Mouse (Mus musculus) embryonic facial prominence, embryonic 13.5 days (tissue): ENCODE data around the gene Oaz2. TPM values are rescaled to one million over a fixed set of nuclear protein-coding genes. Genes with fewer than 3 reads are reported as not detected.
"Not testable (repeated sequence)": the region's sequence is repeated elsewhere in the genome, so short reads cannot be mapped to it uniquely, and the experiment has no call there.

Source experiments
- ATAC-seq: fragments of 200-750 bp; cut with Nextera tagmentation; 2 replicates; pipeline ENCODE4 v1.8.0; 2017; ENCODE audit warnings: low read depth; ENCODE audit not compliant: insufficient number of reproducible peaks, insufficient read depth, low FRiP score, low TSS enrichment
- H3K27ac ChIP-seq: fragments of 300-500 bp; sonication (generic); 2 replicates; pipeline ENCODE4 v1.5.1; 2015; ENCODE audit warnings: moderate library complexity, mild to moderate bottlenecking, inconsistent platforms
- H3K27me3 ChIP-seq: fragments of 300-500 bp; sonication (generic); 2 replicates; pipeline ENCODE4 v1.6.1; 2015; ENCODE audit warnings: mild to moderate bottlenecking, inconsistent platforms
- H3K36me3 ChIP-seq: fragments of 300-500 bp; sonication (generic); 2 replicates; pipeline ENCODE4 v1.6.1; 2015; ENCODE audit warnings: mild to moderate bottlenecking, inconsistent platforms
- H3K4me1 ChIP-seq: fragments of 300-500 bp; sonication (generic); 2 replicates; pipeline ENCODE4 v1.6.1; 2015; ENCODE audit warnings: inconsistent platforms
- H3K4me2 ChIP-seq: fragments of 300-500 bp; sonication (generic); 2 replicates; pipeline ENCODE4 v1.6.1; 2015; ENCODE audit warnings: moderate library complexity, mild to moderate bottlenecking, inconsistent platforms
- H3K4me3 ChIP-seq: fragments of 300-500 bp; sonication (generic); 2 replicates; pipeline ENCODE4 v1.5.1; 2015; ENCODE audit warnings: mild to moderate bottlenecking, inconsistent platforms
- H3K9ac ChIP-seq: fragments of 300-500 bp; sonication (generic); 2 replicates; pipeline ENCODE4 v1.6.1; 2015; ENCODE audit warnings: mild to moderate bottlenecking, inconsistent platforms
- H3K9me3 ChIP-seq: fragments of 300-500 bp; sonication (generic); 2 replicates; pipeline ENCODE4 v1.6.1; 2016; ENCODE audit warnings: inconsistent platforms
- WGBS: fragments of 180-500 bp; shearing (Covaris S2); methylation state at CpG from one replicate; pipeline ENCODE4 v1.1.7; 2015; ENCODE audit warnings: mixed read lengths; 5-methylcytosine and 5-hydroxymethylcytosine counted together
- polyA plus RNA-seq: library from polyadenylated mRNA; unstranded; fragments of >200 nt; fragmentation: Nextera tagmentation; extraction: Ambion mirVana; gene quantifications from 2 replicates; pipeline ENCODE4 v1.2.1, GENCODE M21; 2015

Gene Oaz2
- polyA plus RNA-seq, 1 experiment from 2014 or later = 295 TPM

DNA sequence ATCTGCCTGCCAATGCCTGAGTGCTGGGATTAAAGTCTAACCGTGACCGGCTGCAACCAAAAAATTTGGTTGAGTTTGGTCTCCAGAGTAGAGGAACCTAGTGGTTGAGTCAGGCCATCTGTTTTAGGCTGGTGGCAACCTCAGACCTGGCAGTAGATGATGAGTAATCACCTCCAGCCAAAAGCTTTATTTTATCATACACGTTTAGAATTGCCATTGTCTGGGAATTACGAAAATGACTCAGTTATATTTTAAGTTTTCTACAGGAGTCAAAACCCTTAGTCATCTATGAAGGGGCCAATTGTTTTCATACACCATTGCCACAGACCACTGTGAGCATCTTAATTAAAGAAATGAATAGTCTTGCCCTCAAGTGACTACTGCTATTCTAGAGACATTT lies 30.9 kb upstream of the Oaz2 start:
- Histone ChIP-seq H3K9me3 (no peaks in the 10 kb centered on the region), H3K27me3 (peaks cover 3% of the 10 kb centered on the region), H3K27ac (no peak overlapping the region), H3K4me1 (peaks cover 15% of the 10 kb centered on the region), H3K36me3 (no peaks in the 10 kb centered on the region), H3K4me3 (no peak overlapping the region), H3K4me2 (no peak overlapping the region), H3K9ac (no peak overlapping the region)
- WGBS = 84% methylated on average over 4 of the region's 4 CpGs
- no peak for ATAC-seq

DNA sequence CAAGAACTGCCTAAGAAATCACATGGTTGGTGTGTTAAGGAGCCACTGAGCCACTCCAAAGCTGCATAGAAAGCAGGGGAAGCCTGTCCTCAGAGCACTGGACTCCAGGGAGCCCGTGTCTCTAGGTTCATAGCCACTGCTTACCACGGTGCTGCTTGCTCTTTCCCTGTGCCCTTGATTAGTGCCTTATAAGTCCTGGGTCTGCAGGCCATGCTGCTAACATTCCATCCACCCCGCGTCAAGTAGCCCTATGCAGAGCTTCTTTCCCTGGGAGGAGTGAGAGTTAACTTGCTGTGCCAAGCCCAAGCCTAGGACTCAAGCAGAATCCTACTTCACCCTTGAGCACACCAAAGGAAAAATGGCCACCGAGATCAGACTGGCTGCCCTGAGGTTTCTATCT lies 28.7 kb upstream of the Oaz2 start:
- WGBS = 48% methylated on average over 5 of the region's 5 CpGs
- H3K9me3 ChIP-seq = no peaks in the 10 kb centered on the region
- no peak for ATAC-seq
- no peaks in the 10 kb centered on the region for H3K27me3 ChIP-seq
- H3K4me1 ChIP-seq = peaks cover 15% of the 10 kb centered on the region
- no peak overlapping the region for H3K4me2 ChIP-seq
- no peak overlapping the region for H3K9ac ChIP-seq
- H3K4me3 ChIP-seq = no peak overlapping the region
- H3K27ac ChIP-seq = no peak overlapping the region
- H3K36me3 ChIP-seq = no peaks in the 10 kb centered on the region

DNA sequence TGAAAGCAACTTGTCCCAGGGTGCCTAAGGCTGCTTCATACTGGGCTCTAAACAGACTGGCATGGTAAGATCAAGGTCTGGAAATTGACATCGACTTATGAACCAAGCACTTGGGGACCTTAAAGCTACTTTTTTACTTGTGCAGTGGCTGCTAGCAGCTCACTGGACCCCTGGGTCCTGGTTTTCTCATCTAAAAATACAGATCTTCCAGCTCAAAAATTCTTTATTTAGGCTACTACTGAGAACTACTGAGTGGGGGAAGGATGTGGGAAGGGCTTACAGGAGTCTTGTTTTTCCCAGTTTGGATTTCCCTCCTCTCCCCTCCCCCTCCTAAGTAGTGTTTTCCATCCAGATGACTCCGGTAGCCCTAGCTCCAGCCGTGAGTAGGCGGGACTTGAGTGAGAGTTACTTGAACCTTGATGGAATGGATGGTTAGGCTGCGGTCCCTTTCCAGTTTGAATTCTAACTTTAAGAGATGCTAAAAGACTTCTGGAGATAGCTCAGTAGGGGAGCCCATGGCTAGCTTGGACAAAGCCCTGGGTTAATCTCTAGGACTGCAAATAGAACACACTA lies 26.9 kb upstream of the Oaz2 start:
- Histone ChIP-seq H3K27ac (peak overlapping the region; percentile 48; the same call in 1 of the 2 replicates), H3K27me3 (no peaks in the 10 kb centered on the region), H3K4me2 (peak overlapping the region; percentile 38), H3K36me3 (no peaks in the 10 kb centered on the region), H3K9ac (no peak overlapping the region), H3K4me1 (peaks cover 18% of the 10 kb centered on the region), H3K9me3 (no peaks in the 10 kb centered on the region), H3K4me3 (no peak overlapping the region)
- ATAC-seq = no peak
- WGBS = 4% methylated on average over 5 of the region's 5 CpGs

DNA sequence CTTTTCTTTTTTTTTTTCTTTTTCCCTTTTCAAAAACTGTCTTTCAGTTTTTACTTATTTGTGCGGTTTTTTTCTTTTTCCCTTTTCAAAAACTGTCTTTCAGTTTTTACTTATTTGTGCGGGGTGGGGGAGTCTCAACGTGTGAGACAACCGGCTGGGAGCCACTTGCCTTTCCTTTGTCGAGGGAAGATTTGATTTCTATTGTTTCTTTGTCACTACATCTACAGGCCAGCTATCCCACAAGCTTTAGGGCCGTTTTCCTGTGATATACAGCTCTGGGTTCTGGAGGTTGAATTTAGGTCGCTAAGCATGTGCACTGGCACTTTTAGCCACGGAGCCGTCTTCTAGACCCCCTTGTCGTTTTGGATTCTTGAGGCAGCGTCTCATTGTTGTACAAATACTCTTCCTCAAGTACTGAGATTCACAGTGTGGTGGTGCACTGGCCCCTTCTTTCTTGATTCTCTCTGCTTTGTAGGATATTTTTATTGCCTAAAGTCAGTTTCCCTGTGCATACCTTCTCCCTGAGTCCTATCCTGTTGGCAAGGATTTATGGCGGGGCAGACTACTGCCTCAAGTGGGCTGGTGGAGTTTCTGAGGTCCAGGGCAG lies 26.3 kb upstream of the Oaz2 start:
- H3K4me3 ChIP-seq = no peak overlapping the region
- no peak overlapping the region for H3K9ac ChIP-seq
- peak overlapping the region; percentile 38 for H3K4me2 ChIP-seq
- no peak overlapping the region for H3K27ac ChIP-seq
- no peaks in the 10 kb centered on the region for H3K27me3 ChIP-seq
- WGBS = 20% methylated on average over 12 of the region's 12 CpGs
- no peaks in the 10 kb centered on the region for H3K9me3 ChIP-seq
- H3K36me3 ChIP-seq = no peaks in the 10 kb centered on the region
- ATAC-seq = no peak
- peaks cover 18% of the 10 kb centered on the region for H3K4me1 ChIP-seq

DNA sequence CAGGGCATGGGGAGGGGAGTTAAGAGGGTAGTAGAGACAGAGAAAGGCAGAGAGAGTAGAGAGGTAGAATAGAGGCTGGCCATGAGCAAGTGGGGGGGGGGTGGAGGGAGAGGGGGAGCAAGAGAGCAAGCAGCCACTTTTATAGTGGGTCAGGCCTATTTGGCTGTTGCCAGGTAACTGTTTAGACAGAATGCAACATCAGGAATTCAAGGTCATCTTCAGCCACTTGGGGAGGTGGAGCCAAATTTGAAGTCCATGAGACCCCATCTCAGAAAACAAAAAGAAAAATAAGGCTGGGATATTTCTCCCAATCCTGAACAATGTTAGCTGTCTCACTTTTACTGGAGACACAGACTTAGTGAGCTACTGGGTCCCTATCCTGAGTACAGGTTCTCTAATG lies 25.3 kb upstream of the Oaz2 start:
- Histone ChIP-seq H3K4me2 (no peak overlapping the region), H3K27me3 (no peaks in the 10 kb centered on the region), H3K4me1 (peaks cover 18% of the 10 kb centered on the region), H3K36me3 (no peaks in the 10 kb centered on the region), H3K4me3 (no peak overlapping the region), H3K9ac (no peak overlapping the region), H3K27ac (no peak overlapping the region), H3K9me3 (no peaks in the 10 kb centered on the region)
- ATAC-seq = no peak

DNA sequence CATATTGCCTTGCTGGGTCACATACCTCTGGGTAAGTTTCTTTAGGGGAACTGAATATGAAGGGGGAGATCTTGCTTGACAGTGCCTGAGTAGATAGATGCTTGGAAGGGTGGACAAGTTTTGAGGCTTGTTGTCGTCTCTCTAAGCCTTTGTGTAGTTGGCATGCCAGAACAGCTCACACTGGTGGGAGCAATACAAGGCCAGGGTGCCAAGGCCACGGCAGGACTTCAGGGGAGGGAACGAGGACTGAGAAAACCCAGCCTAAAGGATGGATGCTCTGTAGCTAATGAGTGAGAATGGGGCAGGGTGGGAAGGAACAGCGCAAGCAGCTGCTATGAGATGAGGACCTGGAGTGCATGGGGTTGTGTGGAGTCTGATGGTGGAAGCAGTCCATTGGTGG lies 22.8 kb upstream of the Oaz2 start:
- 88% methylated on average over 4 of the region's 4 CpGs for WGBS
- Histone ChIP-seq H3K36me3 (no peaks in the 10 kb centered on the region), H3K27ac (no peak overlapping the region), H3K4me3 (no peak overlapping the region), H3K27me3 (no peaks in the 10 kb centered on the region), H3K9me3 (no peaks in the 10 kb centered on the region), H3K9ac (no peak overlapping the region), H3K4me1 (peaks cover 18% of the 10 kb centered on the region), H3K4me2 (no peak overlapping the region)
- no peak for ATAC-seq

DNA sequence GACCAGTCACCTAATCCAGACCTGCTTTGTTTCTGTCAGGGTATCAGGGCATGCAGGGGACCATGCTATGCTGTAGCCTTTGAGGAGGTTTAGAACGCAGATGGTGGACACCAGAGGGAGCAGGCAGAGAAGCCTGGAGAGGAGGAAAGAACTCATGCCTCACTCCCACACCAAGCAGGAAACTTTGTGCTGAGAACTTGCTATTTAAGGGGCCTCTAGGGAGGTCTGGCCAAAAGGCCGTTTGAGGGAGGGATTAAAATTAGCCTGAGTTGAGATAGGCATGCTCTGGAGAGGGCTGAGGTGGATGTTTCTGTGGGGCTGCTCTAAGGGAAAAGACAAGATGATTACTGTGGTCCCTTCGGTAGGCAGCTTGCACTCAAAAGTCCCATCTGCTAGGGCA lies 21.8 kb upstream of the Oaz2 start:
- Histone ChIP-seq H3K27me3 (no peaks in the 10 kb centered on the region), H3K9ac (no peak overlapping the region), H3K4me1 (peaks cover 13% of the 10 kb centered on the region), H3K27ac (no peak overlapping the region), H3K4me2 (no peak overlapping the region), H3K36me3 (no peaks in the 10 kb centered on the region), H3K4me3 (no peak overlapping the region), H3K9me3 (no peaks in the 10 kb centered on the region)
- 58% methylated on average over 3 of the region's 3 CpGs for WGBS
- no peak for ATAC-seq

DNA sequence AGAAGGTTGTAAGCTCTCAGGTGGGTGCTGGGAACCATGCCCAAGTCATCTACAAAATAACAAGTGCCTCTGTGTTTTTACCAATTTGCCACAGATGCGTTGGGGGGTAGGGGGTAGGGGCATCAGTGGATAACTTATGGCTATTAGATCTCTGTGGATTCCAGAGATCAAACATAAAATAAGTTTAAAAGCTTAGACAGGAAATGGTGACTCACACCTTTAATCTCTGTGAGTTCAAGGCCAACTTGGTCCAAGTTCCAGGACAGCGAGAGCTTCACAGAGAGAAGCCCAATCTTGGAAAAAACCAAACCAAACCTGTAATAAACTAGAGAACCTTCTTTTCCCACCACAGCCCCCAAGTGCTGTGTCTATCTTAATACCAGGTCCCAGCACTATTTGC lies 21.0 kb upstream of the Oaz2 start:
- H3K4me1 ChIP-seq = peaks cover 5% of the 10 kb centered on the region
- H3K9ac ChIP-seq = no peak overlapping the region
- H3K27me3 ChIP-seq = no peaks in the 10 kb centered on the region
- H3K4me3 ChIP-seq = no peak overlapping the region
- no peak for ATAC-seq
- WGBS = 88% methylated on average over 2 of the region's 2 CpGs
- no peak overlapping the region for H3K4me2 ChIP-seq
- H3K27ac ChIP-seq = no peak overlapping the region
- no peaks in the 10 kb centered on the region for H3K9me3 ChIP-seq
- H3K36me3 ChIP-seq = no peaks in the 10 kb centered on the region

DNA sequence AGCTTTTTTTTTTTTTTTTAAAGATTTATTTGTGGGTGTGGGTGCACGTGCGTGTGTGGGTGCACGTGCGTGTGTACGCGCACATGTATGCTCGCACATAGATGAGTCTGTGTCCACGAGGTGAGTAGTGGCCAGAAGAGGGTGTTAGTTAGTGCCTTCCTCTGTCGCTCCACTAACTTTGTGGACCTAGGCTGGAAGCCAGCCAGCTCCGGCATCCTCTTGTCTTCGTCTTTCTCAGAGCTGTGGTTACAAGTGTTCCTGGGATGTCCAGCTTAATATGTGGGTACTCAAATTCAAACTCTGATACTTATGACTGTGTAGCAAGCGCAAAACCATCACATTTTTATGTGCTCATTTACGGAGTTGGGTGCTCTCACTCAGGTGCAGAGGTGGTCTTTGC lies 19.1 kb upstream of the Oaz2 start:
- ATAC-seq = no peak
- no peak overlapping the region for H3K9ac ChIP-seq
- H3K4me2 ChIP-seq = no peak overlapping the region
- no peaks in the 10 kb centered on the region for H3K27me3 ChIP-seq
- 90% methylated on average over 13 of the region's 13 CpGs for WGBS
- H3K36me3 ChIP-seq = no peaks in the 10 kb centered on the region
- H3K4me3 ChIP-seq = no peak overlapping the region
- H3K27ac ChIP-seq = no peak overlapping the region
- H3K4me1 ChIP-seq = peaks cover 3% of the 10 kb centered on the region; the same call in 1 of the 2 replicates
- no peaks in the 10 kb centered on the region for H3K9me3 ChIP-seq

DNA sequence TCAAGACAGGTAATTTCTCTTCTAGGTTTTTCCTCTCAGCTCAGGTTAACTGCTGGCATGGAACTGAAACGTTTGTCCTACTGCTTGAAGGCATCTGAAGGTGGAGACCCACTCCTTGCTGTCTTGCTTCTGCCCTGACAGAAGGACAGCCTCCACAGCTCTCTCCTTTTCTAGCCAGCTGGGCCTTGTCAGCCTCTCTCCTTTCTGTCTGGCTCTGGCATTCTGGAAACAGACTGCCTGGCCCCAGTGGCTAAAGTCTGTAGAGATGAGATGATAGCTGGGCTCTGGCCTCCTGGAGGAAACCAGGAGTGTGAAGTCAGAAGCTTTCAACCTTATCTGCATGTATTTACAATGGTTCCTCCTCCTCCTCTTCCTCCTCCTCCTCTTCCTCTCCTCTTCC lies 17.8 kb upstream of the Oaz2 start:
- H3K4me2 ChIP-seq = no peak overlapping the region
- H3K27me3 ChIP-seq = no peaks in the 10 kb centered on the region
- no peak for ATAC-seq
- H3K9me3 ChIP-seq = no peaks in the 10 kb centered on the region
- H3K9ac ChIP-seq = no peak overlapping the region
- no peaks in the 10 kb centered on the region for H3K36me3 ChIP-seq
- peaks cover 3% of the 10 kb centered on the region; the same call in 1 of the 2 replicates for H3K4me1 ChIP-seq
- no peak overlapping the region for H3K4me3 ChIP-seq
- H3K27ac ChIP-seq = no peak overlapping the region
- WGBS = 52% methylated on average over 1 of the region's 1 CpGs

DNA sequence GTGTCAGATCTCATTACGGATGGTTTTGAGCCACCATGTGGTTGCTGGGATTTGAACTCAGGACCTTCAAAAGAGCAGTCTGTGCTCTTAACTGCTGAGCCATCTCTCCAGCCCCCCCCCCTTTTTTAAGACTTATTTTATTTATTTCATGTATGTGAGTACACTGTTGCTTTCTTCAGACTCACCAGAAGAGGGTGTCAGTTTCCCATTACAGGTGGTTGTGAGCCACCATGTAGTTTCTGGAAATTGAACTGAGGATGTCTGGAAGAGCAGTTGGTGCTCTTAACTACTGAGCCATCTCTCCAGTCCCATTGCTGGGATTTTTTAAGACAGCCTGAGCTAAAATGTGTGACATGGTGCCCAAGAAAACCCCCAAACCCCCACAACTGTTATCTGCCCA lies 15.8 kb upstream of the Oaz2 start:
- ATAC-seq, H3K27ac ChIP-seq, H3K27me3 ChIP-seq, H3K4me1 ChIP-seq, H3K36me3 ChIP-seq, H3K9me3 ChIP-seq, H3K9ac ChIP-seq, H3K4me3 ChIP-seq, H3K4me2 ChIP-seq: not testable (repeated sequence)
- WGBS = 85% methylated on average over 1 of the region's 1 CpGs

DNA sequence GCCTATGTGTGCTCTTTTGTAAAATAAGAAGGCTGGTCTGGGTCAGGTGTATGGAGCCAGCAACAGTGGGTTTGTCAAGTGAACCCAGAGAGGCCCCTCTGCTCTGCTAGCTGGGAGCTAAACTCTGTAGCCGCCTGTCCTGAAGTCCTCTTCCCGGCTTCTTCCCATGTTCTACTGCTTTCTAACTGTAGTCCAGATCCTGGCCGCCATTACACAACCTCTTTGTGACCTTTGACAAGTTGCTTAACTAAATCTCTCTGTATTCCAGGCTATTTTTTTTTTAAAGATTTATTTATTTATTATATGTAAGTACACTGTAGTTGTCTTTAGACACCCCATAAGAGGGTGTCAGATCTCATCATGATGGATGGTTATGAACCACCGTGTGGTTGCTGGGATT lies 14.1 kb upstream of the Oaz2 start:
- ATAC-seq = no peak
- 92% methylated on average over 4 of the region's 4 CpGs for WGBS
- Histone ChIP-seq H3K4me1 (no peaks in the 10 kb centered on the region), H3K27ac (no peak overlapping the region), H3K9ac (no peak overlapping the region), H3K9me3 (no peaks in the 10 kb centered on the region), H3K4me3 (no peak overlapping the region), H3K36me3 (no peaks in the 10 kb centered on the region), H3K27me3 (no peaks in the 10 kb centered on the region), H3K4me2 (no peak overlapping the region)
